Mouse (Mus musculus) liver, postnatal 0 days (tissue): ENCODE measurements around the gene Rnf150. TPM values are rescaled to one million over a fixed set of nuclear protein-coding genes. Genes with fewer than 3 reads are reported as not detected.

Experiments
- ATAC-seq: fragments of 200-750 bp; cut with Nextera tagmentation; 2 replicates; pipeline ENCODE4 v1.8.0; 2017; ENCODE audit warnings: mild to moderate bottlenecking, moderate library complexity
- DNase-seq: peaks from one replicate; pipeline ENCODE4 v3.0.0-alpha.2; 2016
- H3K27ac ChIP-seq: fragments of 300-500 bp; sonication (generic); 2 replicates; pipeline ENCODE4 v1.5.1; 2014; ENCODE audit warnings: antibody characterized with exemption, moderate library complexity, mild to moderate bottlenecking, low read depth
- H3K27me3 ChIP-seq: fragments of 300-500 bp; sonication (generic); 2 replicates; pipeline ENCODE4 v1.6.1; 2014; ENCODE audit warnings: low read length, control low read depth, mixed read lengths; ENCODE audit not compliant: insufficient read depth
- H3K36me3 ChIP-seq: fragments of 300-500 bp; sonication (generic); replicated peaks from 2 replicates; pipeline ENCODE4 v1.6.1; 2014; ENCODE audit warnings: mild to moderate bottlenecking, control low read depth, low read length, moderate library complexity, mixed read lengths; ENCODE audit not compliant: insufficient read depth
- H3K4me1 ChIP-seq: fragments of 300-500 bp; sonication (generic); 2 replicates; pipeline ENCODE4 v1.6.1; 2014; ENCODE audit warnings: antibody characterized with exemption, mild to moderate bottlenecking, control low read depth; ENCODE audit not compliant: insufficient read depth
- H3K4me2 ChIP-seq: fragments of 300-500 bp; sonication (generic); 2 replicates; pipeline ENCODE4 v1.6.1; 2014; ENCODE audit warnings: low read depth, mild to moderate bottlenecking, low read length, moderate library complexity, mixed read lengths
- H3K4me3 ChIP-seq: fragments of 300-500 bp; sonication (generic); 2 replicates; pipeline ENCODE4 v1.5.1; 2014; ENCODE audit warnings: low read depth, low read length
- H3K9ac ChIP-seq: fragments of 300-500 bp; sonication (generic); replicated peaks from 2 replicates; pipeline ENCODE4 v1.6.1; 2014; ENCODE audit warnings: mild to moderate bottlenecking, moderate library complexity
- H3K9me3 ChIP-seq: fragments of 300-500 bp; sonication (generic); 2 replicates; pipeline ENCODE4 v1.6.1; 2016; ENCODE audit warnings: mild to moderate bottlenecking, control low read depth, low read length, mixed read lengths
- CTCF ChIP-seq: sonication (generic); IDR thresholded peaks from 2 replicates; pipeline ENCODE4 v1.5.1; 2016; ENCODE audit warnings: antibody characterized with exemption, low read depth
- EP300 ChIP-seq: IDR thresholded peaks from 2 replicates; pipeline ENCODE4 v1.6.1; 2016; ENCODE audit warnings: antibody characterized with exemption, low read depth, mild to moderate bottlenecking
- WGBS: fragments of 180-500 bp; shearing (Covaris S2); extraction: QIAGEN DNeasy Blood & Tissue Kit; methylation state at CpG from one replicate; pipeline ENCODE4 v1.1.7; 2014; ENCODE audit not compliant: insufficient replicate concordance; 5-methylcytosine and 5-hydroxymethylcytosine counted together
- polyA plus RNA-seq: library from polyadenylated mRNA; unstranded; fragments of >200 nt; fragmentation: Nextera tagmentation; extraction: Ambion mirVana; gene quantifications from 2 replicates; pipeline ENCODE4 v1.2.1, GENCODE M21; 2015

Rnf150 gene
- polyA plus RNA-seq, 1 experiment from 2014 or later = 0.14 TPM

DNA sequence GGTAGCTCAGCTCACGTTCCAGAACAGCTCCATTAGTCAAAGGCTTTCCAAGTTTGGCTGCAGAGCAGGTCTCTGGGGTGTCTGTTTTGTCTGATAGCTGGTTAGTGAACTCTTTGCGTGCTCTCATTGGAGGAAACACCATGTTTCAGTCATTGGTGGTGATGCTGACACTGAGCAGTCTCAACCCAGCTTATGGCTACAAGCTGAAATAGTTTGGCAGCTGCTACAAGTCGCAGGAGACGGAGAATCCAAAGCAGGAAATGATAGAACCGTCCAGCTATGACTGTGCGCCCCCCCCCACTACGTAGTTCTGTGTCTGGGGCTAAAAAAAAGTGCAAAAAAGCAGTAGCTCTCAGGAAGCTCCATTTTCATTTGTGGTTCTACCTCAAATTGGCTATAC, 12.0 kb downstream of the Rnf150 start:
- DNase-seq (no peak), ATAC-seq (no peak)
- H3K4me1 ChIP-seq = no peaks in the 10 kb centered on the region
- WGBS = 33% methylated on average over 7 of the region's 7 CpGs
- no peaks in the 10 kb centered on the region for H3K27me3 ChIP-seq
- H3K4me3 ChIP-seq = no peak overlapping the region
- H3K27ac ChIP-seq = no peak overlapping the region
- TF ChIP-seq EP300 (no peak), CTCF (no peak)
- no peak overlapping the region for H3K9ac ChIP-seq
- no peaks in the 10 kb centered on the region for H3K9me3 ChIP-seq
- no peak overlapping the region for H3K4me2 ChIP-seq
- H3K36me3 ChIP-seq = no peaks in the 10 kb centered on the region

DNA sequence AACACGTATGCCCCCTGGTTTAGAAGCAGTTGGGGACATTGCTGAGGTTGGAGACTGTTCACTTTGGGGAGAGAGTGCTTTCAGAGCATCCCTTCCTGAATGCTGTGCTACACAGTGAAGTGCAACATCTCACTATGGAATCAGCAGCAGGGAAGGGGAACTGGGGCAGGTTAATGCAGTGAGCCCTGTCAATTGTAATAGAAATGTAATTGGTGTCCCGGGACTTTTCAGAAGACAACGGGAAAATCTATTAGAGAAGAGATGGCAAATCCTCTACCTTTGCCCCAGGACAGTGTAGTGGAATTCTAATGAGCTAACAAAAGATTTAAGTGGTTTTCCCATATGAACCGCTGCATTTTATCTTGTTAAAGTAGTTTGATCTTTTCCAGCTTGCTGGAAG, 21.3 kb downstream of the Rnf150 start:
- no peaks in the 10 kb centered on the region for H3K4me1 ChIP-seq
- WGBS = 64% methylated on average over 4 of the region's 4 CpGs
- H3K27me3 ChIP-seq = no peaks in the 10 kb centered on the region
- H3K36me3 ChIP-seq = no peaks in the 10 kb centered on the region
- no peak overlapping the region for H3K4me2 ChIP-seq
- H3K27ac ChIP-seq = no peak overlapping the region
- H3K4me3 ChIP-seq = no peak overlapping the region
- ATAC-seq (no peak), DNase-seq (no peak)
- no peaks in the 10 kb centered on the region for H3K9me3 ChIP-seq
- no peak overlapping the region for H3K9ac ChIP-seq
- TF ChIP-seq EP300 (no peak), CTCF (no peak)

GRCm38 (mm10) chr8:82887234-82887633, 24.1 kb downstream of the Rnf150 start:
- no peak overlapping the region for H3K27ac ChIP-seq
- H3K4me3 ChIP-seq = no peak overlapping the region
- DNase-seq (no peak), ATAC-seq (no peak)
- H3K36me3 ChIP-seq = no peaks in the 10 kb centered on the region
- no peak overlapping the region for H3K4me2 ChIP-seq
- 81% methylated on average over 4 of the region's 4 CpGs for WGBS
- TF ChIP-seq CTCF (no peak), EP300 (no peak)
- no peak overlapping the region for H3K9ac ChIP-seq
- H3K4me1 ChIP-seq = no peaks in the 10 kb centered on the region
- no peaks in the 10 kb centered on the region for H3K9me3 ChIP-seq
- H3K27me3 ChIP-seq = no peaks in the 10 kb centered on the region

- Histone ChIP-seq H3K27ac (no peak overlapping the region), H3K9ac (no peak overlapping the region), H3K4me3 (no peak overlapping the region), H3K27me3 (no peaks in the 10 kb centered on the region), H3K36me3 (no peaks in the 10 kb centered on the region), H3K9me3 (no peaks in the 10 kb centered on the region), H3K4me2 (no peak overlapping the region), H3K4me1 (no peaks in the 10 kb centered on the region)
- TF ChIP-seq CTCF = no peak
- no peak for TF ChIP-seq EP300
- DNase-seq = no peak
- whole genome bisulfite sequencing = 76% methylated on average over 10 of the region's 10 CpGs
- ATAC-seq = no peak
These were observed 26.0 kb downstream of the Rnf150 start for GRCm38 (mm10) chr8:82889062-82889720.

DNA sequence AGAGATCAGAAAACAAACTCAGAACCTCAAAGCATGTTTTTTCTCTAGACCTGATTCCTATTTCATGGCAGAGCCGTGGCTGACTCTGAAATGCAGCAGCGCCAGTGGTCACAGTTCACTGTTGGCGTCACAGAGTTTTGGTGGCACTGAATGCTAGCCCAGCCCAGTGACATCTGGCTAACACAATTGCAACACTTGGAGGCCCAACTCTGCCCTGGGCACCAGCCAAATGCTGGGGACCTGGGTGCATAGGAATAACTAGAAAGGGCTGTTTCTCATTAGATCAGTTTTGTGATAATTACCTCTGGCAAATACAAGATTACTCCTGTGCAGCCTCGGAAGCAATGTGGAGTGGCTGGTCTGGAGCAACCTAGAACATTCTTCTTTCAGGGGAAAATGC, 31.9 kb downstream of the Rnf150 start:
- 73% methylated on average over 4 of the region's 4 CpGs for WGBS
- H3K4me1 ChIP-seq = no peaks in the 10 kb centered on the region
- DNase-seq (no peak), ATAC-seq (no peak)
- H3K36me3 ChIP-seq = no peaks in the 10 kb centered on the region
- H3K4me3 ChIP-seq = no peak overlapping the region
- no peak for TF ChIP-seq EP300
- TF ChIP-seq CTCF = no peak
- H3K27ac ChIP-seq = no peak overlapping the region
- H3K9ac ChIP-seq = no peak overlapping the region
- no peaks in the 10 kb centered on the region for H3K9me3 ChIP-seq
- H3K27me3 ChIP-seq = no peaks in the 10 kb centered on the region
- no peak overlapping the region for H3K4me2 ChIP-seq

DNA sequence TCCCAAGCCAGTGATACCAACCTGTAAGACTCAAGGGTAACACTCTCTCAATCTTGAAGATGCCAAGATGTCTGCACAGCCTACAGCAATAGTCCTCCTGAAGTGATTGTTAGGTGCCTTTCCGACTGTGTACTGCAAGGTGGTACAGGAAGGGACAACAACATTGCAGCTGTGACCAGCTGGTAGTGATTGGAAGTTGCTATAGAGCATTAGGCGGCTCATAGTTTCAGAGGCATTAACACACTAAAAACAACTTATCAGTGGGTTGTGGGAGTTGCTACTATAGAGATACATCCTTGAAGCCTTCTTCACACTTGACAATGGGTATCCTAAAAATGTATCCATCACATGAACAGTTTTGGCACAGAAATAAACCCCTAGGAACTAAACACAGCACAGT, 33.6 kb downstream of the Rnf150 start:
- TF ChIP-seq CTCF (no peak), EP300 (no peak)
- no peaks in the 10 kb centered on the region for H3K36me3 ChIP-seq
- ATAC-seq = no peak

More for the DNA sequence above, 33.6 kb downstream of the Rnf150 start:
- H3K9ac ChIP-seq = no peak overlapping the region
- no peaks in the 10 kb centered on the region for H3K4me1 ChIP-seq
- no peak for DNase-seq
- H3K27ac ChIP-seq = no peak overlapping the region
- no peaks in the 10 kb centered on the region for H3K27me3 ChIP-seq
- no peaks in the 10 kb centered on the region for H3K9me3 ChIP-seq
- H3K4me2 ChIP-seq = no peak overlapping the region
- WGBS = 81% methylated on average over 2 of the region's 2 CpGs
- no peak overlapping the region for H3K4me3 ChIP-seq
